Mouse (Mus musculus): Measurements from ENCODE around the gene Ank3. TPM values are rescaled to one million over a fixed set of nuclear protein-coding genes. Genes with fewer than 3 reads are reported as not detected.

The Ank3 gene
- polyA plus RNA-seq, 1 experiment from 2014 or later: 22.5 TPM

DNA sequence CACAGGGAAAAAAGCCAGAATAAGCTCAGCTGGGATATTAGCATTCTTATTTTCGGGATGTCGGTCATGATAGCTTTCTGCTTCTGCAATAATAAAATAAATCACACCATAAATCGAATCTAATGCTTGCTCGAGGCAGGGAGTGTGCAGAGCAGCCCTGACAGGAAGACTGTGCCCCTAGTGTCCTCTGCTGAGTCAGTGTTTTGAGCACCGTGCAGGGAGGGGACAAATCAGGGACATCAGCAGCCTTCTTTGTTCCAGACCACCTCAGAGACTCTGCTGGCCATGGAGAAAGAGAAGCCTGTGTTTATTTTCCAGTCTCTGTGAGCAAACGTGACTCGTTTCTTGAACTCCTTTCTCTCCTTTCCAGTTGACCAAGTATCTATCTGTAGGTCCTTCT is 352.8 kb downstream of the Ank3 start:
- H3K27me3 ChIP-seq (replicated peaks; ENCODE audit: control insufficient read depth, insufficient read depth, low read length): no peaks in the 10 kb centered on the region
- H3K4me1 ChIP-seq (ENCODE audit: control insufficient read depth, insufficient read depth, low read length): no peaks in the 10 kb centered on the region
- DNase-seq (ENCODE audit: low spot score) (no peak), ATAC-seq (ENCODE audit: low read depth) (no peak)
- no peaks in the 10 kb centered on the region for H3K9me3 ChIP-seq (ENCODE audit: control insufficient read depth, low read length)
- H3K27ac ChIP-seq (replicated peaks; ENCODE audit: low read depth, low read length): no peak overlapping the region
- no peak overlapping the region for H3K4me2 ChIP-seq (ENCODE audit: low read depth, low read length)
- no peak overlapping the region for H3K9ac ChIP-seq (ENCODE audit: low read depth, low read length)
- H3K36me3 ChIP-seq (ENCODE audit: control insufficient read depth, insufficient read depth, low read length): no peaks in the 10 kb centered on the region
- 39% methylated on average over 7 of the region's 7 CpGs for WGBS
- H3K4me3 ChIP-seq (ENCODE audit: low read depth, low read length): no peak overlapping the region

DNA sequence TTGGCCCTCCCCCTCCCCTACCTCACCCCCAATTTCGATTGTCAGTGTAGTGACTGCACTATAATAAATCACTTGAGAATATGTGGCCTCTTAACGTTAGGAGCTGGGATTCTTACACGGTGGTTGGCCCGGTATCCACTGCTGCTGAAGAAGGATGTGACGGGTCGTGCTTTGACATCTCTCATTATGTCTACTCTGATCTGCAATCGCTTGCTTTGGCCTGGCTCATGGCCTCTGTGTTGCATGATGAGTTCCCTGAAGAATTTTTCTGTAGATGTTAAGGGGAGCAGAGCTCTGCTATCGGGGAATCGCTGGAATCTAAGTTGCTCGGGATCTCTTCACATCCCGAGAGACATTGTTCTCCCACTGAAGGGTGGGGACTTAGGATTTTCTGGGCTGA is 354.9 kb downstream of the Ank3 start:
- ATAC-seq (ENCODE audit: low read depth): no peak
- peak; percentile 41 for DNase-seq (ENCODE audit: low spot score)
- Histone ChIP-seq H3K27me3 (replicated peaks; ENCODE audit: control insufficient read depth, insufficient read depth, low read length) (no peaks in the 10 kb centered on the region), H3K4me3 (ENCODE audit: low read depth, low read length) (no peak overlapping the region), H3K4me1 (ENCODE audit: control insufficient read depth, insufficient read depth, low read length) (0 out of 2 replicates have a peak, but pooled peaks cover 3% of the 10 kb centered on the region), H3K4me2 (ENCODE audit: low read depth, low read length) (no peak overlapping the region), H3K27ac (replicated peaks; ENCODE audit: low read depth, low read length) (no peak overlapping the region), H3K9ac (ENCODE audit: low read depth, low read length) (no peak overlapping the region), H3K36me3 (ENCODE audit: control insufficient read depth, insufficient read depth, low read length) (no peaks in the 10 kb centered on the region), H3K9me3 (ENCODE audit: control insufficient read depth, low read length) (no peaks in the 10 kb centered on the region)
- 77% methylated on average over 11 of the region's 11 CpGs for WGBS

DNA sequence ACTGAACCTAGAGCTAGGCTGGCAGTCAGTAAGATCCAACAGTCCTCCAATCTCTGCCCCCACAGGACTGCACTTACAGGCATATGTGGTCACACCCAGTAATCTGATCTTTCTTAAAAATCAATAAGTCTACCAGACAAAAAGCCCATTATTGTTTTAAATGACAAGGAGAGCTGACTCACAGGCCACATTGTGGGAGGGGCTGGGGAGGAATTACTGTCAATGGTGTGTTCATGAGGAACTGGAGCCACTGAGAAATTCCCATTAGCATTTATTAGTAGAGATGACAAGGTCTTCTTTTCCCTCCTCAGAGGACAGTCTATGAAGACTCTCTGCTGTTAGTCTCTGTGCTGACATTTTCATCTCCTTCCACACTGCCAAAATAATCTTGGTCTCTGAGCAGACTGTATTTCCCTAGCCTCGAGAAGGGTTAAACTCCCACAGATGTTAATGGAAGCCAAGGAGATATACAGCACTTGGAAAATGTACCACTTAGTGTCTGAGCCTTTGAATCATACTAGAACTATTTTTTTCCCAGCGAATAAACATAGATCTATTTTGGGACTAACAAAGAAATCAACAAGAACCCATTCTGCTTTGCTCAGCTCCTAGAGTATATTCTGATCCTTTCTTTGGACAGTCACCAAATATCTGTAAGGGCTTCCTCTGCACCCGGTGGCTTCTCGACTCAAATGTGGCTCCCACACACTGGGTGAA is 358.5 kb downstream of the Ank3 start:
- H3K4me2 ChIP-seq (ENCODE audit: low read depth, low read length): no peak overlapping the region
- H3K27ac ChIP-seq (replicated peaks; ENCODE audit: low read depth, low read length): no peak overlapping the region
- DNase-seq (ENCODE audit: low spot score): no peak
- no peak overlapping the region for H3K9ac ChIP-seq (ENCODE audit: low read depth, low read length)
- H3K27me3 ChIP-seq (replicated peaks; ENCODE audit: control insufficient read depth, insufficient read depth, low read length): no peaks in the 10 kb centered on the region
- no peaks in the 10 kb centered on the region for H3K36me3 ChIP-seq (ENCODE audit: control insufficient read depth, insufficient read depth, low read length)
- no peak for ATAC-seq (ENCODE audit: low read depth)
- H3K9me3 ChIP-seq (ENCODE audit: control insufficient read depth, low read length): no peaks in the 10 kb centered on the region
- no peak overlapping the region for H3K4me3 ChIP-seq (ENCODE audit: low read depth, low read length)
- H3K4me1 ChIP-seq (ENCODE audit: control insufficient read depth, insufficient read depth, low read length): 0 out of 2 replicates have a peak, but pooled peaks cover 3% of the 10 kb centered on the region
- WGBS: 72% methylated on average over 4 of the region's 4 CpGs

DNA sequence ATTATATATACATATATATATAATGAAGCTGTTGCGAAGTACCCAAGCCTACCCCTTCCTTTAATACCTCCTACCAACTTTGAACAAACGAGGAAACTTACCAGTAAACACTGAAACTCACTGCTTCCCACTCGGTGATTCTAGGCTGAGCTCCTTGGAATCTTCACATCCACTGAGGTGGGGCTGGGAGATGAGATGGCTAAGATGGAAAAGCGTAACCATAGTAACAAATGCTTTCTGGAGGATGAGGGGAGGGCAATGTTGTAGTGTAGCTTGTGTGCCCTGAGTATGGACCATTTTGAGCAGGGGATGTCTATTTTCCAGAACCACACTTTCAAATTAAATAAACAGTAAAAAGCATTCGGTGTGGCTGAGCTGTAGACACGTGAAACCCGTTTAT is 364.4 kb downstream of the Ank3 start:
- DNase-seq (ENCODE audit: low spot score): no peak
- Histone ChIP-seq H3K4me1 (ENCODE audit: control insufficient read depth, insufficient read depth, low read length) (no peaks in the 10 kb centered on the region), H3K4me2 (ENCODE audit: low read depth, low read length) (no peak overlapping the region), H3K4me3 (ENCODE audit: low read depth, low read length) (no peak overlapping the region), H3K36me3 (ENCODE audit: control insufficient read depth, insufficient read depth, low read length) (no peaks in the 10 kb centered on the region), H3K27me3 (replicated peaks; ENCODE audit: control insufficient read depth, insufficient read depth, low read length) (no peaks in the 10 kb centered on the region), H3K9me3 (ENCODE audit: control insufficient read depth, low read length) (no peaks in the 10 kb centered on the region), H3K27ac (replicated peaks; ENCODE audit: low read depth, low read length) (no peak overlapping the region), H3K9ac (ENCODE audit: low read depth, low read length) (no peak overlapping the region)
- 59% methylated on average over 7 of the region's 7 CpGs for WGBS
- no peak for ATAC-seq (ENCODE audit: low read depth)

DNA sequence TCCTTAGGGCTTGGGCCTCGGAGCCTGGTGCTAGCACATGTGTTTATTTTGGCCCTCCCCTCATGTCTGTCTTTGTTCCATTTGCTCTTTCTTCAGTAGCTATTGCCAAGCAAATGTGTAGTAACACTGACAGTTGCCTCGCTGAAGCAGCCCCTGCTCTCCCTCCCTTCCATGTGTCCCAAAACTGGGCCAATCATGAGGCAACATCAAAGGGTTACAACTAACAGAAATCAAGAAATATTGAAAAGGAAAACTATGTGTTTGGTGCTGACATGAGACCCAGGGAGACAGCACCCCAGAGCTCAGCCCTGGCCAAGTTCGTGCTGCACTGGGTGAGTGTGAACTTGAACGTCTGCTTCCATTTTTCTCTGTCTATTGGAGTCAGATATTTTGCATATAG is 365.8 kb downstream of the Ank3 start:
- H3K9me3 ChIP-seq (ENCODE audit: control insufficient read depth, low read length): no peaks in the 10 kb centered on the region
- H3K9ac ChIP-seq (ENCODE audit: low read depth, low read length): no peak overlapping the region
- H3K27me3 ChIP-seq (replicated peaks; ENCODE audit: control insufficient read depth, insufficient read depth, low read length): no peaks in the 10 kb centered on the region
- H3K4me1 ChIP-seq (ENCODE audit: control insufficient read depth, insufficient read depth, low read length): no peaks in the 10 kb centered on the region
- H3K27ac ChIP-seq (replicated peaks; ENCODE audit: low read depth, low read length): no peak overlapping the region
- H3K4me2 ChIP-seq (ENCODE audit: low read depth, low read length): no peak overlapping the region
- no peak for ATAC-seq (ENCODE audit: low read depth)
- H3K4me3 ChIP-seq (ENCODE audit: low read depth, low read length): no peak overlapping the region
- WGBS: 39% methylated on average over 4 of the region's 4 CpGs
- DNase-seq (ENCODE audit: low spot score): peak; percentile 29
- H3K36me3 ChIP-seq (ENCODE audit: control insufficient read depth, insufficient read depth, low read length): no peaks in the 10 kb centered on the region

DNA sequence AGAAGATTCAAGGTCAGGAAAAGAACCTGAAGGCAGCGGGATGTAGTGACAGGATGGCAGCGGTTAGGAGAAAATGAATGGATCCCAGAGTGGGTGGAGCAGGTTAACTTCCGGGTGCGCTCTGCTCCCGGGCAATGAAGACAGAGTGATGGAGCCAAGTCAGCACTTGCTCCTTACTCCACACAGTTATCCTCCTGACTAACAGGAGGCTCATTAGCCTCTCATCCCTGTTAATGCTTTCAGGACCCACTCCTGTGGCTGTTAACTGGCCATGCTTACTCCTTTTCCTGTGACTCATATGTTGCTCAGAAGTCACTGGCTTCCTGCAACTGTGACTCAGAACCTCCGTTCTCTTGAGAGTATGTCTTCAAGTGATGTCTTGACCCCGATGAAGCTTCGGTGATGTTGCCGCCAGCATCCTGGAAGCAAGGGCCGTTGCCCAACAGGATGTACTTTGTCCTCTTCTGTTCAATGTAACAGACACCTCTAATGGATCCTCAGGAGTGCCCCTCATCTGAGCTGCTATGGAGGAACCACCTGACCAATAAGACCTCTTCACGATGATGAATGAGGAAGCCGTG is 378.6 kb downstream of the Ank3 start:
- no peak overlapping the region for H3K4me3 ChIP-seq (ENCODE audit: low read depth, low read length)
- H3K27me3 ChIP-seq (replicated peaks; ENCODE audit: control insufficient read depth, insufficient read depth, low read length): no peaks in the 10 kb centered on the region
- ATAC-seq (ENCODE audit: low read depth): no peak
- 86% methylated on average over 12 of the region's 12 CpGs for WGBS
- no peak overlapping the region for H3K4me2 ChIP-seq (ENCODE audit: low read depth, low read length)
- no peaks in the 10 kb centered on the region for H3K36me3 ChIP-seq (ENCODE audit: control insufficient read depth, insufficient read depth, low read length)
- H3K27ac ChIP-seq (replicated peaks; ENCODE audit: low read depth, low read length): no peak overlapping the region
- H3K9ac ChIP-seq (ENCODE audit: low read depth, low read length): no peak overlapping the region
- no peaks in the 10 kb centered on the region for H3K4me1 ChIP-seq (ENCODE audit: control insufficient read depth, insufficient read depth, low read length)
- H3K9me3 ChIP-seq (ENCODE audit: control insufficient read depth, low read length): no peaks in the 10 kb centered on the region
- no peak for DNase-seq (ENCODE audit: low spot score)

DNA sequence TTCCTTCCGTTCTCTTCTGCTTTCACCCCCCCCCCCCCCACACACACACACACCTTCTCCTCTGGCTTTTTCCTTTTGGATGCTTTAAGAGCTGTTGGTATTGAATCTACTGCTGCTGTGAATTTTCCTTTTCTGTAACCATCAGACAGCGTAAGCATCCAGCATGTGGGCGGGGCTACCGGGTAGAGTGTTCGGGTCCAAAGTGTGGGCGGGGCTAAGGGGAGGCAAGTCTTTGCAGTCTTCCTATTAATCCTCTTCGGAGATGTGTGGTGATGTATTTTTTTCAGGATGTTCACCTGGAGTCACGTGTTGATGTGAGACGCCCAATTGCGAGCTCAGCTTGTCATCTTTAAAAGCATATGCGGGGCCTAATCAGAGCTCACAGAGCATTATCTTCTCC is 379.2 kb downstream of the Ank3 start:
- no peaks in the 10 kb centered on the region for H3K27me3 ChIP-seq (replicated peaks; ENCODE audit: control insufficient read depth, insufficient read depth, low read length)
- no peak overlapping the region for H3K4me3 ChIP-seq (ENCODE audit: low read depth, low read length)
- no peak overlapping the region for H3K4me2 ChIP-seq (ENCODE audit: low read depth, low read length)
- 78% methylated on average over 11 of the region's 11 CpGs for WGBS
- no peak for ATAC-seq (ENCODE audit: low read depth)
- H3K9me3 ChIP-seq (ENCODE audit: control insufficient read depth, low read length): no peaks in the 10 kb centered on the region
- no peak for DNase-seq (ENCODE audit: low spot score)
- no peaks in the 10 kb centered on the region for H3K4me1 ChIP-seq (ENCODE audit: control insufficient read depth, insufficient read depth, low read length)
- no peak overlapping the region for H3K9ac ChIP-seq (ENCODE audit: low read depth, low read length)
- no peaks in the 10 kb centered on the region for H3K36me3 ChIP-seq (ENCODE audit: control insufficient read depth, insufficient read depth, low read length)
- H3K27ac ChIP-seq (replicated peaks; ENCODE audit: low read depth, low read length): no peak overlapping the region

DNA sequence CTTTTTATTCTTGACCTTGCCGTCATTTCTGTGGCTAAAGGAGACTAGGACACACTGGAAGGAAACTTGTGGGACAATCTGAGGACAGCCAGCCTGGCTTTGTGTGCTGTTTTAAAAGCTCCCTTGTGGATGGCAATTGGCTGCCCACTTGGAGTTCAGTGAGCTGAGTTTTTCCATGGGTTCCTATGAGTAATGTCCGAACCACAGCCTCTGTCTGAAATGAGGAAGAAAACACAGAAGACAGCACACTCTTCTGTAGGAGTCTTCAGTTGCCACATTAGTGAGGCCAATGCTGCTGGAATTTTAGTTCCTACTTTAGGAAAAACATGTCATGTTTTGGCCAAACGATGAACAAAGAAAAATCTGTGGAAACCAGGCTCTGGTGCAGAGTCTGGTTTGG is 380.7 kb downstream of the Ank3 start:
- DNase-seq (ENCODE audit: low spot score) (no peak), ATAC-seq (ENCODE audit: low read depth) (no peak)
- H3K4me1 ChIP-seq (ENCODE audit: control insufficient read depth, insufficient read depth, low read length): no peaks in the 10 kb centered on the region
- no peaks in the 10 kb centered on the region for H3K27me3 ChIP-seq (replicated peaks; ENCODE audit: control insufficient read depth, insufficient read depth, low read length)
- no peak overlapping the region for H3K27ac ChIP-seq (replicated peaks; ENCODE audit: low read depth, low read length)
- H3K4me2 ChIP-seq (ENCODE audit: low read depth, low read length): no peak overlapping the region
- no peaks in the 10 kb centered on the region for H3K36me3 ChIP-seq (ENCODE audit: control insufficient read depth, insufficient read depth, low read length)
- no peak overlapping the region for H3K9ac ChIP-seq (ENCODE audit: low read depth, low read length)
- no peaks in the 10 kb centered on the region for H3K9me3 ChIP-seq (ENCODE audit: control insufficient read depth, low read length)
- 84% methylated on average over 3 of the region's 3 CpGs for WGBS
- no peak overlapping the region for H3K4me3 ChIP-seq (ENCODE audit: low read depth, low read length)

DNA sequence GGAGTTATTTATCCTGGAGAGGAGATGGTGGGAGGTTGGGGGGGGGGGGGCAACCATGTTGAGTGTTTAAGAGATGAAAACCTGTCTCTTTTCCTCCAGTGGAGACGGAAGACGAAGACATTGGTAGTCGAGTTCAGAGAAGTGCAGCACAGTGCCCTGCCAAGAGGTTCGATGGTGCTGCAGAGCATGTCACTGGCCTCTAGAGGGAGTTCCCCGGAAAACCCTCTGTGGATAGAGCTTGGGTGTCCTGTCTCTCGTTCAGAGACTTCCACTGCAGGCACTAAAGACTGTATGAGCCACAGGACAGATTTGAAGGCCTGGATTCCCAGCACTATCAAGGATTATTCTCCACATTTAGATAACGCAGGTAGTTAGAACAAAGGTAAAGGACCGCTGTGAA is 382.9 kb downstream of the Ank3 start:
- Histone ChIP-seq H3K36me3 (ENCODE audit: control insufficient read depth, insufficient read depth, low read length) (no peaks in the 10 kb centered on the region), H3K27ac (replicated peaks; ENCODE audit: low read depth, low read length) (no peak overlapping the region), H3K9me3 (ENCODE audit: control insufficient read depth, low read length) (no peaks in the 10 kb centered on the region), H3K4me3 (ENCODE audit: low read depth, low read length) (no peak overlapping the region), H3K4me2 (ENCODE audit: low read depth, low read length) (peak overlapping the region; percentile 28), H3K9ac (ENCODE audit: low read depth, low read length) (no peak overlapping the region), H3K27me3 (replicated peaks; ENCODE audit: control insufficient read depth, insufficient read depth, low read length) (no peaks in the 10 kb centered on the region), H3K4me1 (ENCODE audit: control insufficient read depth, insufficient read depth, low read length) (peaks cover 10% of the 10 kb centered on the region; the same call in 1 of the 2 replicates)
- WGBS: 24% methylated on average over 8 of the region's 8 CpGs
- DNase-seq (ENCODE audit: low spot score) (peak; percentile 65), ATAC-seq (ENCODE audit: low read depth) (peak; percentile 88)

Data from embryonic facial prominence, embryonic 14.5 days (tissue).